Mouse (Mus musculus) myocyte (in vitro differentiated cells): Measurements from ENCODE around the gene Itgb1bp1. TPM values are rescaled to one million over a fixed set of nuclear protein-coding genes. Genes with fewer than 3 reads are reported as not detected.

ENCODE experiments used
- H3K27me3 ChIP-seq: one replicate; pipeline ENCODE4 v1.6.1; 2011; ENCODE audit not compliant: control insufficient read depth, insufficient read depth, insufficient read length
- H3K36me3 ChIP-seq: one replicate; pipeline ENCODE4 v1.6.1; 2011; ENCODE audit not compliant: control insufficient read depth, insufficient read depth
- H3K4me2 ChIP-seq: one replicate; pipeline ENCODE4 v1.6.1; 2011; ENCODE audit warnings: low read depth, control low read depth
- H3K4me3 ChIP-seq: one replicate; pipeline ENCODE4 v1.5.1; 2011; ENCODE audit warnings: mild to moderate bottlenecking, control low read depth, moderate library complexity
- H3K79me2 ChIP-seq: one replicate; pipeline ENCODE4 v1.6.1; 2011; ENCODE audit not compliant: control insufficient read depth, insufficient read depth
- H3ac ChIP-seq: one replicate; pipeline ENCODE4 v1.6.1; 2011; ENCODE audit not compliant: control insufficient read depth, insufficient read length
- CEBPB ChIP-seq: IDR thresholded peaks from 2 replicates; pipeline ENCODE4 v1.6.1; 2011; ENCODE audit warnings: mild to moderate bottlenecking, moderate library complexity; ENCODE audit not compliant: poor library complexity, insufficient read depth, severe bottlenecking
- E2F4 ChIP-seq: IDR thresholded peaks from one replicate; pipeline ENCODE4 v1.6.1; 2011; ENCODE audit warnings: mild to moderate bottlenecking, control low read depth, moderate library complexity; ENCODE audit not compliant: insufficient read depth
- MAX ChIP-seq: IDR thresholded peaks from one replicate; pipeline ENCODE4 v1.6.1; 2011; ENCODE audit warnings: low read depth, mild to moderate bottlenecking, control low read depth
- MYOD1 ChIP-seq, 3 experiments: IDR thresholded peaks; one replicate each; pipeline ENCODE4 v1.6.1; 2011; ENCODE audit warnings: control low read depth in 2 of 3, low read depth in 2 of 3, mild to moderate bottlenecking in 2 of 3, moderate library complexity in 1 of 3; ENCODE audit not compliant: insufficient read length in 2 of 3, control insufficient read depth in 1 of 3
- MYOG ChIP-seq, 3 experiments: IDR thresholded peaks; one replicate each; pipeline ENCODE4 v1.6.1; 2011; ENCODE audit warnings: control low read depth in 2 of 3, low read depth in 2 of 3, mild to moderate bottlenecking in 2 of 3; ENCODE audit not compliant: insufficient read length in 2 of 3, control insufficient read depth in 1 of 3, insufficient read depth in 1 of 3
- POLR2A ChIP-seq: IDR thresholded peaks from one replicate; pipeline ENCODE4 v1.6.1; 2011; ENCODE audit warnings: low read depth, mild to moderate bottlenecking, control low read depth, moderate library complexity; ENCODE audit not compliant: insufficient read length
- POLR2AphosphoS2 ChIP-seq: IDR thresholded peaks from one replicate; pipeline ENCODE4 v1.6.1; 2011; ENCODE audit warnings: low read depth, control low read depth; ENCODE audit not compliant: insufficient read length
- REST ChIP-seq: IDR thresholded peaks from one replicate; pipeline ENCODE4 v1.6.1; 2011; ENCODE audit warnings: mild to moderate bottlenecking, control low read depth, moderate library complexity; ENCODE audit not compliant: insufficient read depth, insufficient read length
- SRF ChIP-seq: IDR thresholded peaks from one replicate; pipeline ENCODE4 v1.6.1; 2011; ENCODE audit warnings: low read depth; ENCODE audit not compliant: control insufficient read depth, insufficient read length
- TCF12 ChIP-seq: IDR thresholded peaks from one replicate; pipeline ENCODE4 v1.6.1; 2011; ENCODE audit warnings: mild to moderate bottlenecking, control low read depth; ENCODE audit not compliant: poor library complexity, insufficient read depth, severe bottlenecking
- TCF3 ChIP-seq: IDR thresholded peaks from one replicate; pipeline ENCODE4 v1.6.1; 2011; ENCODE audit warnings: low read depth, control low read depth; ENCODE audit not compliant: insufficient read length
- USF1 ChIP-seq: IDR thresholded peaks from one replicate; pipeline ENCODE4 v1.6.1; 2011; ENCODE audit warnings: low read depth, mild to moderate bottlenecking, control low read depth, moderate library complexity
- polyA plus RNA-seq: library from polyadenylated mRNA; unstranded; fragments of >200 nt; fragmentation: generic; extraction: Trizol; gene quantifications from one replicate; pipeline ENCODE4 v1.2.1, GENCODE M21; 2012; ENCODE audit warnings: missing spikeins

Gene Itgb1bp1
- polyA plus RNA-seq, 1 experiment, result 45.4 TPM

GRCm38 (mm10) chr12:21274446-21274845 lies 11.6 kb downstream of the Itgb1bp1 start:
- Histone ChIP-seq H3ac (no peak overlapping the region), H3K4me3 (no peak overlapping the region), H3K27me3 (no peaks in the 10 kb centered on the region), H3K79me2 (no peaks in the 10 kb centered on the region), H3K4me2 (no peak overlapping the region), H3K36me3 (peaks cover 22% of the 10 kb centered on the region)
- TF ChIP-seq POLR2A (no peak), MYOG (IDR thresholded peaks at IDR 0.05; ENCODE audit: control insufficient read depth in 1 of 3, insufficient read depth in 1 of 3, insufficient read length in 2 of 3, low read depth in 2 of 3) (no peak), E2F4 (no peak), SRF (no peak), CEBPB (no peak), POLR2AphosphoS2 (no peak), REST (no peak), TCF3 (no peak), MAX (no peak), USF1 (no peak), MYOD1 (IDR thresholded peaks at IDR 0.05; ENCODE audit: control insufficient read depth in 1 of 3, insufficient read length in 2 of 3, low read depth in 2 of 3) (no peak), TCF12 (no peak)

- TF ChIP-seq USF1 (no peak), MYOD1 (IDR thresholded peaks at IDR 0.05; ENCODE audit: control insufficient read depth in 1 of 3, insufficient read length in 2 of 3, low read depth in 2 of 3) (no peak), TCF12 (no peak), SRF (no peak), MYOG (IDR thresholded peaks at IDR 0.05; ENCODE audit: control insufficient read depth in 1 of 3, insufficient read depth in 1 of 3, insufficient read length in 2 of 3, low read depth in 2 of 3) (no peak)
- Histone ChIP-seq H3K4me2 (no peak overlapping the region), H3K27me3 (no peaks in the 10 kb centered on the region), H3K79me2 (no peaks in the 10 kb centered on the region), H3ac (no peak overlapping the region), H3K36me3 (peaks cover 22% of the 10 kb centered on the region), H3K4me3 (no peak overlapping the region)
These were observed 17.9 kb downstream of the Itgb1bp1 start for GRCm38 (mm10) chr12:21268083-21268616.

DNA sequence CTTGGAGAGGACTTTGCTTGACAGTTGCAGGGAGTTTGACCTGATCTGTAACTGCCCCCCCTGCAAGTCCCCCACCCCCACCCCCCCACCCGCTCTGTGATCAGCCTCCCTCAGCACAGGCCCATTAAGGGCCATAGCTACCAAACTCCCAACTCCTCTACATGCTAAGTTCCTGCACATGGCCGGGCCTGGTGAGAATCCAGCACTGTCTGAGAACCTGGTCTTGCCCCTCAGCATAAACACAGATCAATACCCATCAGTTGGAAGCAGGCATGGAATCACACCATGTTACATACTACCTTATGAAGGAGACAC lies 19.3 kb downstream of the Itgb1bp1 start:
- H3ac ChIP-seq, result no peak overlapping the region
- peaks cover 9% of the 10 kb centered on the region for H3K36me3 ChIP-seq
- no peaks in the 10 kb centered on the region for H3K27me3 ChIP-seq
- H3K4me2 ChIP-seq, result no peak overlapping the region
- TF ChIP-seq CEBPB (no peak), MYOD1 (IDR thresholded peaks at IDR 0.05; ENCODE audit: control insufficient read depth in 1 of 3, insufficient read length in 2 of 3, low read depth in 2 of 3) (no peak), MYOG (IDR thresholded peaks at IDR 0.05; ENCODE audit: control insufficient read depth in 1 of 3, insufficient read depth in 1 of 3, insufficient read length in 2 of 3, low read depth in 2 of 3) (no peak), E2F4 (no peak), MAX (no peak), REST (no peak), TCF3 (no peak), TCF12 (no peak), USF1 (no peak), POLR2A (no peak), POLR2AphosphoS2 (no peak), SRF (no peak)
- no peak overlapping the region for H3K4me3 ChIP-seq
- no peaks in the 10 kb centered on the region for H3K79me2 ChIP-seq

DNA sequence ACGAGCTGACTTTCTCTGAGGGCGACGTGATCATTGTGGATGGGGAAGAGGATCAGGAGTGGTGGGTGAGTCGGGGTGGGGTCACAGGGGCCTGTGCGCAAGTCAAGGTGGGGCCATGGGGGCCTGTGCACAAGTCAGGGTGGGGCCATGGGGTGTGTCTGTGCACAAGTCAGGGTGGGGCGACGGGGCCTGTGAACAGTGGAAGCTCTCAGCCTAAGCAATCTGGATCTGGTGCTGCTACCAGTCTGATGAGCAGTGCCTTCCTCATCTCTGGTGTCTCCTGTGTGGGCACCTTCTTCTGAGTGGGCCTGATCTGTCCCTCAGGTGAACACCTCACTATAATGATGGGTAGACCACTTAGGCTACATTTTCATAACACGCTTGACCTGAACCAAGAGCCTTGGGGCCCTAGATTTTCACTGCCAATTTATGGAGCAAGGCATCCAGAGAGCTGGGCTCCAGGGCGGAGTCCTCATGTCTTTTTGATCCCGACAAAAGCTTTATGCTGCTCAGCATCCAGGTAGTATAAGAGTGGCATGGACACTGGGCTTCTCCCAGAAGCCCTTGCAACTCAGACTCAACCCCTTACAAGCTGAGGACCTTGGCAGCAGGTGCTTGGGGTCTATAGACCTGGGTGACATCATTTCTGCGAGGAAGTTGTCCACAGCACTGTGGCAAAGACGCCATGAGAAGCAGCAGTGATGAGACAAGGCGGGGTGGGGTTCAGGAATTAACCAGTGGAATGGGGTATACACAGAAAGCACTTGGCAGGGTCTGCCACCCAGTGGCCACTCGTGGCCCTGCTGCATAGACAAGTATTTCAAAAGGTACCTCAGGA lies 19.9 kb downstream of the Itgb1bp1 start:
- H3ac ChIP-seq, result no peak overlapping the region
- TF ChIP-seq USF1 (no peak), TCF12 (no peak), POLR2AphosphoS2 (no peak), POLR2A (no peak), MYOD1 (IDR thresholded peaks at IDR 0.05; ENCODE audit: control insufficient read depth in 1 of 3, insufficient read length in 2 of 3, low read depth in 2 of 3) (no peak), MAX (no peak), E2F4 (no peak), MYOG (IDR thresholded peaks at IDR 0.05; ENCODE audit: control insufficient read depth in 1 of 3, insufficient read depth in 1 of 3, insufficient read length in 2 of 3, low read depth in 2 of 3) (no peak), REST (no peak)
- H3K4me2 ChIP-seq, result no peak overlapping the region
- no peaks in the 10 kb centered on the region for H3K79me2 ChIP-seq
- no peaks in the 10 kb centered on the region for H3K27me3 ChIP-seq
- H3K4me3 ChIP-seq, result no peak overlapping the region
- H3K36me3 ChIP-seq, result peaks cover 8% of the 10 kb centered on the region
